Mouse (Mus musculus): ENCODE results near the gene Midn. TPM values are rescaled to one million over a fixed set of nuclear protein-coding genes. Genes with fewer than 3 reads are reported as not detected.

Gene Midn
- total RNA-seq (2021), result 100 to 1,000 TPM; 112 to 128 TPM
- long read RNA-seq, partial matches to known transcripts, result 0 of 1 reads
- long read RNA-seq, other reads (novel, unspliced or antisense), result 1 of 1 reads

GRCm38 (mm10) chr10:80147719-80148601 lies at the start of gene Midn:
Midn (plus strand) TSS chr10:80148272.
- peak; percentile 81 to 85 for DNase-seq (ENCODE audit: low spot score in 2 of 2)

- DNase-seq (ENCODE audit: low spot score in 2 of 2), result no peak
These were observed 49.4 kb upstream of the Midn start for GRCm38 (mm10) chr10:80098630-80099029.

- no peak for DNase-seq (ENCODE audit: low spot score in 2 of 2)
These were observed 47.1 kb upstream of the Midn start for GRCm38 (mm10) chr10:80100982-80101381.

GRCm38 (mm10) chr10:80102216-80102915 lies 45.7 kb upstream of the Midn start:
- DNase-seq (ENCODE audit: low spot score in 2 of 2), result peak; percentile 80 to 88

GRCm38 (mm10) chr10:80103032-80103431 lies 45.0 kb upstream of the Midn start:
- DNase-seq (ENCODE audit: low spot score in 2 of 2), result no peak

GRCm38 (mm10) chr10:80104181-80104580 lies 43.9 kb upstream of the Midn start:
- DNase-seq (ENCODE audit: low spot score in 2 of 2), result no peak

- DNase-seq (ENCODE audit: low spot score in 2 of 2), result no peak
These were observed 42.6 kb upstream of the Midn start, which contains the start of gene Sbno2 for GRCm38 (mm10) chr10:80105460-80105859. Sbno2 (minus strand) TSS chr10:80105571.

GRCm38 (mm10) chr10:80105926-80106325 lies 42.1 kb upstream of the Midn start:
- no peak for DNase-seq (ENCODE audit: low spot score in 2 of 2)

GRCm38 (mm10) chr10:80107678-80108077 lies 40.4 kb upstream of the Midn start:
- no peak for DNase-seq (ENCODE audit: low spot score in 2 of 2)

- peak; percentile 85 to 92 for DNase-seq (ENCODE audit: low spot score in 2 of 2)
These were observed 33.5 kb upstream of the Midn start for GRCm38 (mm10) chr10:80114341-80115284.

GRCm38 (mm10) chr10:80115290-80115943 lies 32.7 kb upstream of the Midn start, which contains the start of gene Stk11:
Stk11 (plus strand) TSS chr10:80115803.
- DNase-seq (ENCODE audit: low spot score in 2 of 2), result peak; percentile 99

GRCm38 (mm10) chr10:80115944-80116335 lies 32.1 kb upstream of the Midn start:
- DNase-seq (ENCODE audit: low spot score in 2 of 2), result no peak

- peak in 1 of 2 experiments; percentile 43 for DNase-seq (ENCODE audit: low spot score in 2 of 2)
These were observed 31.5 kb upstream of the Midn start for GRCm38 (mm10) chr10:80116563-80116926.

GRCm38 (mm10) chr10:80116927-80117691 lies 31.0 kb upstream of the Midn start:
- DNase-seq (ENCODE audit: low spot score in 2 of 2), result peak in 1 of 2 experiments; percentile 44

GRCm38 (mm10) chr10:80117736-80118135 lies 30.3 kb upstream of the Midn start:
- DNase-seq (ENCODE audit: low spot score in 2 of 2), result no peak

GRCm38 (mm10) chr10:80118552-80118951 lies 29.5 kb upstream of the Midn start:
- DNase-seq (ENCODE audit: low spot score in 2 of 2), result no peak

GRCm38 (mm10) chr10:80120146-80120545 lies 27.9 kb upstream of the Midn start:
- no peak for DNase-seq (ENCODE audit: low spot score in 2 of 2)

GRCm38 (mm10) chr10:80121639-80122038 lies 26.4 kb upstream of the Midn start:
- DNase-seq (ENCODE audit: low spot score in 2 of 2), result no peak

GRCm38 (mm10) chr10:80123932-80124562 lies 24.0 kb upstream of the Midn start:
- no peak for DNase-seq (ENCODE audit: low spot score in 2 of 2)
